Mouse (Mus musculus) heart, adult 2 months (tissue): ENCODE measurements around the gene Otoa. TPM values are rescaled to one million over a fixed set of nuclear protein-coding genes. Genes with fewer than 3 reads are reported as not detected.

Source experiments
- DNase-seq, 2 experiments: peaks; one replicate each; pipeline ENCODE4 v3.0.0; 2021
- H3K27ac ChIP-seq: fragments of 200-600 bp; 2 replicates; pipeline ENCODE4 v1.8.1; 2022
- H3K27me3 ChIP-seq: fragments of 200-500 bp; 2 replicates; pipeline ENCODE4 v1.6.1; 2012; ENCODE audit warnings: mild to moderate bottlenecking, low read length, inconsistent platforms, mixed read lengths; ENCODE audit not compliant: control insufficient read depth, insufficient read depth
- H3K36me3 ChIP-seq: fragments of 200-500 bp; 2 replicates; pipeline ENCODE4 v1.6.1; 2012; ENCODE audit warnings: low read length, inconsistent platforms; ENCODE audit not compliant: control insufficient read depth, insufficient read depth
- H3K4me1 ChIP-seq: fragments of 200-500 bp; 2 replicates; pipeline ENCODE4 v1.6.1; 2011; ENCODE audit warnings: low read length; ENCODE audit not compliant: control insufficient read depth, insufficient read depth
- H3K4me3 ChIP-seq: fragments of 200-600 bp; 2 replicates; pipeline ENCODE4 v1.8.1; 2022
- H3K79me2 ChIP-seq: fragments of 200-500 bp; replicated peaks from 2 replicates; pipeline ENCODE4 v1.6.1; 2012; ENCODE audit warnings: mild to moderate bottlenecking, inconsistent platforms, low read length, moderate library complexity, mixed read lengths; ENCODE audit not compliant: control insufficient read depth, insufficient read depth
- H3K9ac ChIP-seq: fragments of 200-500 bp; 2 replicates; pipeline ENCODE4 v1.6.1; 2012; ENCODE audit warnings: low read depth, mild to moderate bottlenecking, control low read depth, inconsistent platforms, low read length, mixed read lengths
- CTCF ChIP-seq: fragments of 200-600 bp; IDR thresholded peaks from 2 replicates; pipeline ENCODE4 v1.8.1; 2022; ENCODE audit warnings: antibody characterized with exemption, mild to moderate bottlenecking, moderate library complexity
- EP300 ChIP-seq: fragments of 200-500 bp; IDR thresholded peaks from 2 replicates; pipeline ENCODE4 v1.6.1; 2011; ENCODE audit warnings: low read depth, low read length, control low read depth; ENCODE audit not compliant: insufficient read depth
- POLR2A ChIP-seq: fragments of 200-500 bp; IDR thresholded peaks from 2 replicates; pipeline ENCODE4 v1.6.1; 2011; ENCODE audit warnings: mild to moderate bottlenecking, low read depth, low read length, control low read depth; ENCODE audit not compliant: insufficient read depth
- WGBS: fragments of 180-500 bp; shearing (Covaris S2); methylation state at CpG from one replicate; pipeline ENCODE4 v1.1.7; 2018; 5-methylcytosine and 5-hydroxymethylcytosine counted together
- intact Hi-C: fragments of 180-260 bp; cut with DNase I; formaldehyde crosslinking; loops from one replicate; pipeline ENCODE4 v1.15.1; 2025
- polyA plus RNA-seq: library from polyadenylated mRNA; depleted of rRNA; stranded (reverse); fragments of >200 nt; gene quantifications from 2 replicates; pipeline ENCODE4 v1.2.3, GENCODE M21; 2012
- total RNA-seq, 2 experiments: library from RNA; stranded (reverse); gene quantifications; 2 replicates each; pipeline ENCODE4 v1.2.3; 2021

Otoa gene
- total and polyA plus RNA-seq, 3 experiments = 0.10 to 0.30 TPM; not detected in 1

DNA sequence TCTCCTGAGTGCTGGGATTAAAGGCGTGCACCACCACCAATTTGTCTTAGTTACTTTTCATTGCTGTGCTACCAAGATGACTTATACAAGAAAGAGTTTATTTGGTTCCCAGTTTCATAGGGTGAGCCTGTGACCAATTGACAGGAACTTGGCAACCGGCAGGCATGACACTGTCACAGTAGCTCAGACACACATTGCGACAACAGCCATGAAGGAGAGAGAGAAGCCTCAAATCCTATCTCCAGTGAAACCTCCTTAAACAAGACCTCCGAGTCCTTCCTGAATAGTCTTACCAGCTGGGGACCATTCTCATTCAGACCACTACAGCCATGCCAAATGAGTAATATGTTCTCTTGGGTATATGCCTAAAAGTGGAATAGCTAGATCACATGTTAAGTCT, 28.4 kb upstream of the Otoa start:
- H3K4me3 ChIP-seq = no peak overlapping the region
- TF ChIP-seq CTCF (no peak), EP300 (no peak), POLR2A (no peak)
- no peak overlapping the region for H3K9ac ChIP-seq
- H3K27ac ChIP-seq = no peak overlapping the region
- H3K27me3 ChIP-seq = no peaks in the 10 kb centered on the region
- DNase-seq = no peak
- WGBS = 68% methylated on average over 4 of the region's 4 CpGs
- intact Hi-C loops = no loop called here
- H3K79me2 ChIP-seq = peaks cover 2% of the 10 kb centered on the region
- H3K36me3 ChIP-seq = peaks cover 11% of the 10 kb centered on the region
- H3K4me1 ChIP-seq = no peaks in the 10 kb centered on the region

DNA sequence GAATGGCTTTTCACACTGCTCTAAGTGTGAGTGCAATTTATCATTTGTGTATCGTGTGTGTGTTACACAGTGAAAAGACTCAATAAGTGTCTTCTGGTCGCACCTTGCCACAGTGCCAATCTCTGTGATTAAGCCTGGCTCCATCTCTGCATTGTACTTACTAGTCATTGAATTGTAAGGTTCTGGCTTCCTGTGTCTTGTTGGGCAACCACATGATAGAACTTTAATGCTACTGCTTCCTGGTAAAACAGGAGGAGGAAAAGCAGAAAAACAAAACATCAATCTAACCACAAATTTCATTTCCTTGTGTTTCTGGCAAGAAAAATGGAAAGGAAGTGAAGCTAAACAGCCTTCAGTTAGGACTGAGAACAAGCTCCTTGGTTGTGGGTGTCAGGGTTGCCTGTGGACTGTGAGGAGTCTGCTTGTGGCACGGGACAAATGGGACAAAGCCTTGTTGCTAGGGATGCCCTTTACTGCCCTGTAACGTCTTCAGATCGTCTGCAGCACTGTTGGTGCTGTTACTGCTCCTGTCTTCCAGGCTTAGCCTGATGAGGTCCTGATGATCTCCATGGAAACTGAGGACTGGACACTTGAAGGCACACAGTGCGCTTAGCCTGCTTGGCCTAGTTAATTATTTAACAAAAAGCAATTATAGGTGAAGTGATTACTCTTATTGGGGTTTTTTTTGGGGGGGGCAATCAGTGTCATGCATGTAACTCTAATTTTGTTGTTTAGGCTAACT, 21.8 kb upstream of the Otoa start:
- Histone ChIP-seq H3K27ac (peak overlapping the region; percentile 11; the same call in 1 of the 2 replicates), H3K79me2 (no peaks in the 10 kb centered on the region), H3K27me3 (no peaks in the 10 kb centered on the region), H3K4me3 (no peak overlapping the region), H3K36me3 (0 out of 2 replicates have a peak, but pooled peaks cover 2% of the 10 kb centered on the region), H3K9ac (no peak overlapping the region), H3K4me1 (peaks cover 3% of the 10 kb centered on the region)
- TF ChIP-seq CTCF (no peak), POLR2A (no peak), EP300 (no peak)
- WGBS = 54% methylated on average over 6 of the region's 6 CpGs
- no peak for DNase-seq
- intact Hi-C loops = loop anchor here (5.0 kb wide), 1 partner anchor 217 kb away; the partner anchor contains the start of gene Eef2k

DNA sequence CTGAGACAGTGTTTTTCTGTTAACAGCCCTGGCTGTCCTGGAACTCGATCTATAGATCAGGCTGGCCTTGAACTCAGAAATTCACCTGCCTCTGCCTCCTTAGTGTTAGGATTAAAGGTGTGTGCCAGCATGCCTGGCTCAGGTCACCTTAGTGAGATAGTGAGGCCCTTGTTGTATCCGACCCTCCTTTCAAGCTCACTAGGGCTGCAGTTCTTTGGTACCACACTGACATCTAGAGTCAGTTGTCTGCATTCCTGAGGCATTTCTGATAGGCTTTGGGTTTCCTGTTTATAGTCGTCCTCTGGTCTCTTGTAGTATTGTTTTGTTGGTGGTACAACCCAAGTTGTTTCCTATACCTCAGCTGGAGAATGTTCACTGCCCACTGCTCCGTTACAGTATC, 17.1 kb upstream of the Otoa start:
- no peak overlapping the region for H3K4me3 ChIP-seq
- intact Hi-C loops = loop anchor here (1.0 to 5.0 kb wide), 3 partner anchors 44 to 222 kb away; partner anchors contain the start of gene Eef2k
- no peak for DNase-seq
- peaks cover 3% of the 10 kb centered on the region for H3K4me1 ChIP-seq
- H3K27me3 ChIP-seq = no peaks in the 10 kb centered on the region
- WGBS = 33% methylated on average over 4 of the region's 4 CpGs
- H3K27ac ChIP-seq = no peak overlapping the region
- H3K9ac ChIP-seq = no peak overlapping the region
- no peaks in the 10 kb centered on the region for H3K36me3 ChIP-seq
- TF ChIP-seq CTCF = peak; percentile 77
- no peak for TF ChIP-seq POLR2A
- no peak for TF ChIP-seq EP300
- no peaks in the 10 kb centered on the region for H3K79me2 ChIP-seq

DNA sequence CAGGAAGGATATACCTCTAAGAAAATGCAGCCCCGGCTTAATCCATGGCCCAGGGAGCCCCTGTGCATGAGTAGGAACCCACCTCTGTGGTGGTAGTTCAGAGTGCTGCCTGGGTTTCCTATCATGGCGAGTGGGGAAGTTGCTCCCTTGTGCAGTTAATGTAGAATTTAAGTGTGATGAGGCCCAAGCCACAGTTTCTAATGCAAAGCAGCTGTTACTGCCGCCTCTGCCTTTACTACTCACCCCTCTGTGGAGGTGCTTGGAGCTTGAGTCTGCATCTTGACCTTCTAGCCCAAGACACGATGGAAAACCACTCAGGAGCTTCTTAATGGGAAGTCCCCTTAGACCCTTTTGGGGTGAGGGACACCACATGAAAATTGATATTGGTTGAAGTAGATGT, 10.2 kb upstream of the Otoa start:
- Histone ChIP-seq H3K27ac (no peak overlapping the region), H3K4me1 (peaks cover 24% of the 10 kb centered on the region), H3K79me2 (0 out of 2 replicates have a peak, but pooled peaks cover 1% of the 10 kb centered on the region), H3K9ac (no peak overlapping the region), H3K4me3 (no peak overlapping the region), H3K27me3 (no peaks in the 10 kb centered on the region), H3K36me3 (peaks cover 11% of the 10 kb centered on the region)
- TF ChIP-seq POLR2A (no peak), CTCF (no peak), EP300 (no peak)
- intact Hi-C loops = loop anchor here (5.0 to 10.0 kb wide), 3 partner anchors 34 to 574 kb away; partner anchors contain the start of genes Cdr2 and Mfsd13b
- no peak for DNase-seq
- 90% methylated on average over 4 of the region's 4 CpGs for WGBS

DNA sequence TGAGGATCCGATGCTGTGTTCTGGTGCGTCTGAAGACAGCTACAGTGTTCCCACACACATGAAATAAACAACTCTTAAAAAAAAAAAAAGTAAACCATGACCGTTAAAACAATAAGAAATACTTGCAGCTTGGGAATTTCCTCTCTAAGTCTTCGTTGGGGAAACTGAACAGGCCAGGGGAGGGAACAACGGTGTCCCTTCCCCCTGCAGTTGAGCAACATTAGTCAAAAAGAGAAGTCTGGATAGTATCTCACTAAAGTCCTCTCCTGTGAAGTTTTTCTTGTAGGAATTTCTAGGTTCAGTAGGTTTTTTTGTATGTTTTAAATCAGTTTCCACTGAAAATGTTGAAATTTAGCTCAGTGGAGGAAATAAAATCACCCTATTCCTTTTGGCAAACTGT, 8.9 kb upstream of the Otoa start:
- WGBS = 53% methylated on average over 5 of the region's 5 CpGs
- H3K27me3 ChIP-seq = no peaks in the 10 kb centered on the region
- TF ChIP-seq EP300 = no peak
- no peak for TF ChIP-seq POLR2A
- TF ChIP-seq CTCF = no peak
- H3K9ac ChIP-seq = no peak overlapping the region
- no peak overlapping the region for H3K4me3 ChIP-seq
- peaks cover 11% of the 10 kb centered on the region for H3K36me3 ChIP-seq
- peak overlapping the region; percentile 78 for H3K27ac ChIP-seq
- H3K79me2 ChIP-seq = 0 out of 2 replicates have a peak, but pooled peaks cover 1% of the 10 kb centered on the region
- DNase-seq = no peak
- intact Hi-C loops = loop anchor here (5.0 to 10.0 kb wide), 3 partner anchors 35 to 572 kb away; partner anchors contain the start of genes Cdr2 and Mfsd13b
- H3K4me1 ChIP-seq = peaks cover 24% of the 10 kb centered on the region

DNA sequence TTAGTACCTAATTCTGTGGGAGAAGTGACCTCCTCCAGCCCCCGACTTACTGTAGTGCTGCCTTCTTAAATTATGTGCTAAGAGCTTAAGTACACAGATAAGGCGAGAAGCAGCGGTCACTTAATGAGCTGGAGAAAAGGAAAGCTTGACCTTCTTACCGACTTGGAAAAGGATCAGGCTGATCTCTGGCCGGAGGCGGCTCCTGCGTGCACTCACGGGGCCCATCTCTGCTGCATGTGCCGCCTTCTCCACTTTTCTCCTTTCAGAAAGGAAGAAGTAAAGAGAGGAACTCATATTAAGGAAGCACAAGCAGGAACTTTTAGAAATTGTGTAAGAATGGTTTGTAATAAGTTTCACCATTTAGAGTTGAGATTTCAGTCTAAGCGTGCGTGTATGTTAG, 7.2 kb upstream of the Otoa start, which contains the start of gene Igsf6:
Gene Igsf6 (minus strand): TSS at position 292 of the 400 bp plus-strand sequence.
- intact Hi-C loops = loop anchor here (5.0 to 10.0 kb wide), 3 partner anchors 37 to 571 kb away; partner anchors contain the start of genes Cdr2 and Mfsd13b
- 27% methylated on average over 11 of the region's 11 CpGs for WGBS
- Histone ChIP-seq H3K27ac (peak within 1 kb of the TSS; percentile 78), H3K4me3 (no peak within 1 kb of the TSS; the same call in 1 of the 2 replicates), H3K36me3 (peaks cover 11% of the 10 kb centered on the region), H3K27me3 (no peaks in the 10 kb centered on the region), H3K79me2 (0 out of 2 replicates have a peak, but pooled peaks cover 1% of the 10 kb centered on the region), H3K9ac (peak within 1 kb of the TSS; percentile 34; the same call in 1 of the 2 replicates), H3K4me1 (peaks cover 24% of the 10 kb centered on the region)
- DNase-seq = peak; percentile 52 to 58
- TF ChIP-seq POLR2A = no peak
- no peak for TF ChIP-seq CTCF
- TF ChIP-seq EP300 = no peak
